Mouse (Mus musculus): ENCODE data around the gene Emc10.
A peak's percentile ranks its signal among the peaks of the same experiment; 100 is the strongest.

The Emc10 gene

DNA sequence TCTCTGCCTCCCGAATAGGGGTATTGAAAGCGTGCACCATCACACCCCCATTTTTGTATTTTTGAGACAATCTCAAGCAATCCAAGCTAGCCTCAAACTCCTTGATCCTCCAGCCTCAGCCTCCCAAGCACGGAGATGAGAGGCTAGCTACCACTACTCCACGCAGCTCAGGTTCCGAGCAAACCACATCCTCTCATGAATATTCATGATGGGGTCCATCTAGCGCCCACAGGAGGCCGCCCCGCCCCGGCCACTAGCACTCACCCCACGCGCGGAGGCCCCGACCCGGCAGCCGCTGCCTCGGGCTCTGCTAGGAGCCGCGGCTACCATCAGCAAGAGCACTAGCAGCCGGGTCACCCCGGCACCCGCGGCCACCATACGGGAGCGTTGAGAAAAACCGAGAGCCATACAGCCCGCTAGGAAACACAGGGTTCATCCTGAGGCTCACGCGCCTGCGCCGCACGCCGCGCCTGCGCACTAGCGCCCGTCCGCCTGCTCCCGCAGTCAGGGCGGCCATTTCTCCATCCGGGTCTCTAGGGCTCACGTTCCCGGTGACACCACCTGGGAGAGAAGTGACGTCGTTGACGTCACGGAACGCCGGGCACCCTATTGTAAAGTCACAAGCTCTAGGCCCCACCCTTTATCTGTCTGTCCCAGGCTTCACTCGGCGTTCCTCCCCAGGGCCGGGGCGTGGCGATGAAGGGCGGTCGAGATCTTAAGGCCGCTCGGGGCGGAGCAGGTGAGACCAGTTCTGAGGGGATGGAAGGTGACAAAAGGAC is at the start of gene Emc10, which contains the start of gene Fam71e1:
Emc10 (minus strand) TSS at position 538 of the 779 bp plus-strand sequence.
Fam71e1 (plus strand) TSS at position 590 of the 779 bp plus-strand sequence.
- DNase-seq (ENCODE audit: low spot score) = peak; percentile 96

DNA sequence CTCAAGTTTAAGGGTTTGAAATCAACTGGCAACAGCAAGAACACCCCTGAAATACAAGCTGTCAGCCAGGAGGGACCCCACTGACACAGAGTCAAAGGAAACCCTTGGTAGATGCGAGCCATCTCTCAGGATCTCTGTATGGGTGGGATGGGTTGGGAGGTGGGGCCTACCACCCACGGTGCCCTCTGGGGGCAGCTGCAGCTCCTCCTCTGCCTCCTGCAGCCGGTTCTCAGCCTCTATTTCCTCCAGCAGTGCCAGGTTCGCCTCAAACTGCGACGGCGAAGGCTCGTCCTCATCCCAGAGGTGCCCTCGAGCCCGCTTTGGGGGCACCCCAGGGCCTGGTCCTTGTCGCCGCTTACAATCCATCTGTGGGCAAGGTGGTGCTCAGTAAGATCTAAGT is 46.7 kb upstream of the Emc10 start:
- DNase-seq (ENCODE audit: low spot score) = no peak

DNA sequence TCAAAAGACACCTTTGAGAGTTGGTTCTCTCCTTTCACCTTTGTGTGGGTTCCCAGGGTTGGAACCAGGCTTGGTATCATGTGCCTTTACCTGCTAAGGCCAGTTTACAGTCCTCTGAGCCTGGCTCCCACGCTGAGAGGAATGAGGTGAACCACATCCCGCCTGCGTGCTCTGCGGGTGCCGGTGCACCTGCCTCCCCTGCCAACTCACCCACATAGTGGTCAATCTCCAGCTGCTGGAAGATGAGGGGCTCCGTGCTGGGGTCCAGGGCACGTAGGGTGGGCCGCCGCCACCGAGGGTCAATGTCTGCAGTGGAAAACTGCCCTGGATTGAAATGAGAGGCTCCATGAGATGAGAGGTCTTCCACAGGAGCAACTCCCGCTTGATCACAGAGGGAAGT is 46.2 kb upstream of the Emc10 start:
- no peak for DNase-seq (ENCODE audit: low spot score)

DNA sequence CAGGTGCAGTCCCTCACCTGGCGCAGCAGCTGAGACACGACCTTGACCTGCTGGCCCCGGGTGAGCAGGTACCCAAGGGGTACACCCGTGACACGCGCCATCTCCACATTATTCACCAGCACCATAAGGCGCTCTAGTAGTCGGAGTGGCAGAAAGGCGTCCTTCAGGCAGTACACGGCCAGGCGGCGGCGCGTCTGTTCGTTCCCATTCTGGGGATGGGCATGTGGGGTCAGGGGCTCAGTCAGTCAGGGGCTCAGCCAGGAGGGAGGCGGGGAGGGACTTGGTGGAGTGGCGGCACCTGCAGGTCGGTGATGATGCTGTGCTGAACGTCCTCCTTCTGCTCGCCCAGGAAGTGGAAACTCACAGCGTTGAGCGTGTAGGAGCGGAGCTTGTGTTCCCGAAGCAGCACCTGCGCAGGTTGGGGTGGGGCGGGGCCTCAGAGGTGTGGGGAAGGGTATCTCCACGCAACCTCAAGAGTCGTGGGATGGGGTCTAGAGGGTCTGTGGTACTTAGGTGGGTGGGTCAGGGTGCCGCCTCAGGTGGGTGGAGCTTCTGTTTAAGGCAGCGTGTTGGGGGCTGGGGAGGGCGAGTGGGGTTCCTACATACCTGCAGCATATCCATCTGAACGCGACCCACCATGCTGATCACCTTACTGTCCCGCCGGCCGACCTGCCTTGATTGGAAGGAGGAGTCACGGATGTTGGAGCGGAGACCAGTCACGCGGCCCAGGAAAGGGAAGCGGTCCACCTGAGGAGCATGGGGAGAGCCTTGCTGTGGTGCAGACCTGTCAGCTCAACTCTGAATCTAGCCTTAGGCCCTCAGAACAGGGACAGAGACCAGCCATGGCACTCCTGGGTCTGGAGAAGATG is 42.7 kb upstream of the Emc10 start:
- no peak for DNase-seq (ENCODE audit: low spot score)

GRCm38 (mm10) chr7:44537496-44537895 is 41.2 kb upstream of the Emc10 start:
- no peak for DNase-seq (ENCODE audit: low spot score)

DNA sequence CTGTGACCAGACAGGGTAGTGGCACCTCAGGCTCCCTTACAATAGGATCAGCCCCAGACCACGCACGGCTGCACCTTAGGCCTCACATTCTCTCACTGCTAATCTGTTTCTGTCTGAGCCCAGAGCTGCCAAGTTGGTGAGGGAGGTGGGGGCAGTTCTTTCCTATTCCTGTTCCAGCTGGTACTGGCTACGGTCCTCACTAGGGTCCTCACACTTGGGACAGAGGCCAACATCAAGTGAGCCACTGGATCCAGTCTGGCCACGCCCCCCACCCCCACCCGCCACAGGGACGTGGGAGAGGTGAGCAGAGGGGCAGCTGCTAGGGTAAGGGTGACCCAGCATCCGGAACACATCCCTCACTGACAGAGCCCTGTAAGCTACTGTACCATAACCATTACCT is 40.7 kb upstream of the Emc10 start:
- no peak for DNase-seq (ENCODE audit: low spot score)

- DNase-seq (ENCODE audit: low spot score) = no peak
Observed at GRCm38 (mm10) chr7:44536590-44536968, 40.2 kb upstream of the Emc10 start.

DNA sequence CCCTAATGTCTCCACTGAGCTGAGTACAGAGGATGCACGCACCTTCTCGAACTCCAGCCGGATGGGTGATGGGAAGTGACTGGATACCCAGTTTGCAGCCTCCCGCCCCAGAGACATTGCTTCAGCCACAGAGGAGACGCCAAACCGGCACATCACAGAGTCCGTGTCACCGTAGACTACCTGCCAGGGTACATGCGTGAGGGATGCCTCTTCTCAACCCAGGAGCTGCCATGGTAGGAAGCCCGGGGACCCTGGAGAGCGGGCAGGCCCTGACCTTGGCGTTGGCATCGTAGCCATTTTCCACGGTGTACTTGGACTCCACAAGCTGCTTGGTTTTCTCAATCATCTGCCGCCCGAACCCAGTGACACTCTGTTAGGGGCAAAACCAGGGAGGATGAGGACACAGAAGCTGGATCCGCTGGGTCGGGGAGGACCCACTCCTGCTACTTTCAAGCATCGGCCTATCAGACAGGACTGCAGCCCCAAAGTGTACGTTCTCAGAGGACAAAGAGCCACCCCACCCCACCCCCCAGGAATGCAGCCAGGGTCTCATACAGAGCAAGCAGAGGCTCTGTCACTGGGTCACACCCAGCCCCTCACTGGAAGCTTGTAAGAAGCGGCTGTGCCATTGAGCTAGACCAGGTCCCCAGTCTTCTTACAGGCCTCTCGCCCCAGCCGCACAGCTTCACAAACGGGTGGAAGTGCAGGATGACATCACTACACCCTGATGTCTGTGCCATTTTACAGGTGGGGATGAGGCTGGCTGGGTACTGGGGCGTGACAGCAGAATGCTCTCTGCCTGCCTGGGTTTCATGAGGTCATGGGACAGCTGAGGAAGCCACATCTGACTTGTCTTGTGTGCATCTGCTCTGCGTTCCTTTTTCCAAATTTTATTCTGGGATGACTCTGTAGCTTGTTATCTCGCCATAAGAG is 39.6 kb upstream of the Emc10 start:
- DNase-seq (ENCODE audit: low spot score) = no peak

DNA sequence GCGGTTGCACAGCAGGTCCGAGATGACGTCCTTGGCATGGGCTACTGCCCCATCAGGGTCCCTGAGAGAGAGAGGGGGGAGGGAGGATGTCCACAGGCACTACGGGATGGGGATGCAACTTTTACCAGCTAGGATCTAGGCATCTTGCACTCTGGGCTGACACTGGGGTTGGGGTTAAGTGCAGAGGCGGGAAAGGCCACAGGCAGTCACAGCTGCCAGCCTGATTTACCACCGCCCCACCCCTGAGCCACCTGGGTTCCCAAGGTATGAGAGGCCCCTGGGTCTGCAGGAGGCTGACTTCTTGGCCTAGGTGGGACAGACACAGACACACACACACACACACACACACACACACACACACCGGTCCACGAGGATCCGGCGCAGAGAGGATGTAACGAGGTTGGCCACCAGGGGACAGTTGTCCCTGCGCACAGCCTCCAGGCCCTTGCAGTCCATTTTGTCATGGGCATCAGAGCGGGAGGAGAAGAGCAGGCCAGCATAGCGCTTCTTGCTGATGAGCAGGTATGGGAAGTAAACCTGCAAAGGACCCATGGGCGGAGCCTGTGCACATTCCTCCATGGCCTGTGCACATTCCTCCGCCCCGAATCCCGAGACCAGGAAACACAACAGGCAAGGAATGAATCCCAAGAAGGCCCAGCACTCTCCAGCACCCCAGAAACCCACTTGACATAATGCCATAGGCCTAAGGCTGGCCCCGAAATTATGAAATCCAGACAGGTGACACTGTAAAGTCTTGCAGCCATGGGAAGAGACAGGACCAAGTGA is 38.5 kb upstream of the Emc10 start:
- no peak for DNase-seq (ENCODE audit: low spot score)

DNA sequence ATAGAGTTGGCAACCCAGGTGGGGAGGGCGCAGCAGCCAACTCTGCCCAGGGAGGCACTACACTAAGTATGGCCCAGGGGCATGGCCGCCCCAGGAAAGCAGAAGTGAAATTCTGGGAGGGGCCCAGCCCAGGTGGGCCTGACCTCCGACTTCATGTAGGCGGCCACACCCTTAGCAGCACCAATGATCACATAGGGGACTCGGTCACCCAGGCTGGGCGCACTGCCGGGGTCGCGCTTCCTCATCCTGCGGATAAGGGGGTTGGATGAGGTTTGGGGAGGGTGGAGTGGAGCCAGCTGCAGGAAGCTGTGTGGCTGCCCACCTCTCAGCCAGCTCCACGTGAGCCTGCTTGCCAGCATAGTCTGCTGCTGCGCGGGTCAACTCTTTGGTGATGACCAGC is 37.9 kb upstream of the Emc10 start:
- no peak for DNase-seq (ENCODE audit: low spot score)

GRCm38 (mm10) chr7:44533746-44534045 is 37.4 kb upstream of the Emc10 start:
- DNase-seq (ENCODE audit: low spot score) = no peak

DNA sequence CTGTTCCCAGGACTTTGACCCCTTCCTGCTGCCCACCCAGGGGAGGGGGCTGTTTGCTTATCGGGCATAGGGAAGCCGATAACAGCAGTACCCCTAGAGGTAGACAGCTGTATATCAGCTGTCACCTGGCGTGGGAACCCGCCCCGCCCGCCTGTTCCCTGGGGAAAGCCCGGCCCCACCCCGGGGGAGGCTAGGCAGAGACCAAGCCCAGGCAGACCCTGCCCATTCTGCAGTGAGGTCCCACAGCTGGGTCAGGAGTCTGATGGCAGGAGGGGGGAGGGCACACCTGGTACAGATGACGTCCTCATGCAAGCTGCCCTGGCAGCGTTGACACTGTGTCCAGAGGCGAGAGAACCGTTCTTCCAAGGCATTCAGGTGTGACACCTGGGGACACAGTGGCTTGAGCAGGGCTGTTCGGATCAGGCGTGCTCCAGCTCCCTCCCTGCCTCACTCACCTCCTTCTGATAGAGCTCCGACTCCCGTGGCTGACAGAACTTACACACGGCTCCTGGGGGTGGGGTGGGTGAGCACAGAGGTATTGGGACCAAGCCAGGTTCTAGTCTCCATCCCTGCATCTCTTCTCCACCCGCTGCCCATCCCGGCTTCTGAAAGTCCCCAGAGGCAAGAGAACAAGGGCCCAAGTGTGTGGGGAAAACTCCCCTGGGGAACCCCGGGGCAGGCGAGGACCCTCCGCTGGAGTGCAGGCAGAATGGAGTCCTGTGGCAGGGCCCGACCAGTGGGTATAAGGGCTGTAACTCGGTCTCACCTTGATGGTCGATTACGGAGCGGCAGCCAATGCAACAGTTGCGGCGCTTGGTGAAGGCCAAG is 36.8 kb upstream of the Emc10 start:
- no peak for DNase-seq (ENCODE audit: low spot score)

DNA sequence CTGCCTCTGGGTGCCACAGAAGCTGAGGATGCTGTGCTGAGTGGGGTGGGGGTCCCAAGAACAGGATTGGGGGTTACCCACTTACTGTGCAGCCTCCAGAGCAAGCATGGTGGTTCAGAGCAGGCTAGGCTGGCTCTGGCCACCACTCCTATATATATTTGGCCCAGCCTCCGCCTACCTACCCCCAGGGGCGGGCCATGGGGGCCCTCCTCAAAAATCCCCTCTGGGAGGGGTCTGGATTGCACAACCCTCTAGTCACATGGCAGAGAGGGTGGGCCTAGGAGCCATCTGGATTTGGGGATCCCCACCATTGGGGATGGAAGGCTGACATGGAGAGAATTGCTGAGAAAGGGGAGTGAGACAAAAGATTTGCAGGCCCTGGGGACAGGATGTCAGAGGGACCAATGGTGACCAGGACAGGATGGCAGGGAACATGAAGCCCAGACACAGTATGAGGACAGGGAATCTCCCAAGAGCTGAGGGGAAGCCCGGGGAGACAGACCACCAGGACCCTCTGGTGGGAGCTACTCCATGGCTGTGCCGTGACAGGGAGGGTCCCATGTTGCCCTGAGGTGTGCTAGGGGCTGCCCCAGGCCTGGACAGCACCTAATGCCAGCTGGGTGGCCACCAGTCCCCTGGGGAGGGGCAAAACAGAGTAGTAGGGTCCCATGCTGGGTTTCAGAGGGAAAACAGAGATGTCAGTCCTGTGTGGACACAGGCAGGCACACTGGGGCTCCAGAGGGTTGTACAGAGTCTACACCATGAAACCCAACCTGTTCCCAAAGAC is 35.8 kb upstream of the Emc10 start, which contains the start of gene Spib:
Spib (minus strand) TSS at position 126 of the 787 bp plus-strand sequence.
- no peak for DNase-seq (ENCODE audit: low spot score)

DNA sequence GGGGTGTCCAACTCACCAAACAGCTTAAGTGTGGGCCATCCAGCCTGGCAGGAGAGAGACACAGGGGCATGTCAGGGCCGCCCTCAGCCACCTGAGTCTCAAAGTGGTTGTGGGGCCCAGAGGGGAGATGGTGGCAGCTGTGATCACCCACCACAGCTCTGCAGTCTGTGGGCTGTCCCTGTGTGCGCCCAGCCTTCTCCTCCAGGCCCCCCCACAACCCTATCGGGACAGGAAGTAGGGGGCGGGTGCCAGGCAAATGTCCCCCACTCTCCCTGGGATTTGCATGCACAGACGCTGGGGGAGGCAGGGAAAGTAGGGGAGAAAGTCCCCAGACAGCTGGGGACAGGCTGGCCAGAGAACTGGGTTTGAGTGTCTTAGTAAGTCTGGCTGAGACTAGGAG is 34.9 kb upstream of the Emc10 start:
- no peak for DNase-seq (ENCODE audit: low spot score)

DNA sequence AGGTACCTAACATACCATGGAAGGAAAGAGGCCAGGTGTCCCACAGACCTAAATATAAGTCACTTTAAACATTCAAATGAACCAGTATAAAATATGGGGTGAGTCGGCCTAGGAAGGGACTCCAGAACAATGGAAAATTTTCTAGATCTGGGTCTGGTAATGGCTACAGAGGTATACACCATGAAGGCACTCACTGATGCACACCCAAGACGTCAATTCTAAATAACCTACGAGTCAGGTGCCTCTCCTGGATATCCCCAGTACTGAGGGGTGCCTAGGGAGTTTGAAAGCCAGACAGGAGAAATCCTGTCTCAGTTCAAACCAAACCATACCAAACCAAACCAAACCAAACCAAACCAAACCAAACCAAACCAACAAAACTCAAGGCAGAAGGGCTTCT is 34.2 kb upstream of the Emc10 start:
- DNase-seq (ENCODE audit: low spot score) = no peak

- DNase-seq (ENCODE audit: low spot score) = no peak
Observed at GRCm38 (mm10) chr7:44529518-44529917, 33.2 kb upstream of the Emc10 start.

- DNase-seq (ENCODE audit: low spot score) = no peak
Observed at GRCm38 (mm10) chr7:44527483-44528398, 31.4 kb upstream of the Emc10 start.

DNA sequence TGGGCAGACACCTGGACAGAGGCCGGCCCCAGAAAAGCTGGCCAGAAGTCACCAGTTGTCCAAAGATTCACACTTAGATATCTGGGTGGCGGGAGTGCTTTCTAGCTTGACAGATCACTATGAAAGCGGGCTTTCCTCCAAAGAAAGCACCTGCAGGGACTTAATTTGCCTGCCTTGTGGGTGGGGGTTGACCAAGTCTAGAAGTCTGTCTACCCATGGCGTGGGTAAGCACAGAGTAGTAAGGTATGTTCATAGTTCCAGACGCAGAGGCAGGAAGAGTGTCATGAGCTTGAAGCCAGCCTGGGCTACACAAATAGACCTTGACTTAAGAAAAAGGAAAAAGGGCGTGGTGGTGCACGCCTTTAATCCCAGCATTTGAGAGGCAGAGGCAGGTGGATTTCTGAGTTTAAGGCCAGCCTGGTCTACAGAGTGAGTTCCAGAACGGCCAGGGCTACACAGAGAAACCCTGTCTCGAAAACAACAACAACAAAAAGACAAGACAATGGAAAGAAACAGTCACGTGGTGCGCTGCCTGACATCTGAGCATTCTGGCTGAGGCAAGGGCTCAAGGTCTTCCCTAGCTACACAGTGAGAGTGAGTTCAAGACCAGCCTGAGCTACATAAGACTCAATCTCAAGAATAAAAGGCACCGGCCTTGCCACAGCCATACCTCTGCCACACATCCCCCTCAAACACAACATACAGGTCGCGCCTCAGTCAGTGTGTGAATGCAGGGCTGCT is 30.3 kb upstream of the Emc10 start:
- no peak for DNase-seq (ENCODE audit: low spot score)
